Mouse (Mus musculus): ENCODE measurements at regions not wholly inside any gene's neighbourhood (a gene's known extent, or its start where the extent isn't known, plus 50 kb on each side); places are given as distances from the start of the nearest gene placed in this dataset.

GRCm38 (mm10) chr3:17632484-17632883, 315.7 kb upstream of the Cypt12 start:
- TF ChIP-seq POLR2A (IDR thresholded peaks at IDR 0.05; ENCODE audit: borderline replicate concordance, extremely low read depth, insufficient read depth, insufficient read length, poor library complexity, severe bottlenecking) (no peak), CTCF (IDR thresholded peaks at IDR 0.05; ENCODE audit: borderline replicate concordance, extremely low read depth, insufficient read depth, insufficient read length) (no peak)

Data from brain, embryonic 14.5 days (tissue).